Mouse (Mus musculus) small intestine, adult 2 months (tissue): ENCODE measurements around the gene Grb10.

ENCODE experiments used
- CTCF ChIP-seq: fragments of 200-500 bp; IDR thresholded peaks from 2 replicates; pipeline ENCODE4 v1.5.1; 2012; ENCODE audit warnings: low read depth, mild to moderate bottlenecking, control low read depth, inconsistent platforms, low read length, moderate library complexity, mixed read lengths; ENCODE audit not compliant: insufficient replicate concordance, insufficient read length; ENCODE audit errors: extremely low read depth
- POLR2A ChIP-seq: fragments of 200-500 bp; IDR thresholded peaks from 2 replicates; pipeline ENCODE4 v1.6.1; 2012; ENCODE audit warnings: low read depth, mild to moderate bottlenecking, control low read depth, inconsistent platforms, low read length, moderate library complexity

- TF ChIP-seq CTCF: no peak
- TF ChIP-seq POLR2A: no peak
Observed at GRCm38 (mm10) chr11:12034781-12035180, 3.7 kb downstream of the Grb10 start.
